Mouse (Mus musculus) small intestine, adult 10 weeks (tissue): ENCODE measurements around the gene Chrm4. TPM values are rescaled to one million over a fixed set of nuclear protein-coding genes. Genes with fewer than 3 reads are reported as not detected.

Source experiments
- polyA plus RNA-seq: library from polyadenylated mRNA; stranded (reverse); fragments of 350-450 nt; fragmentation: Illumina TruSeq; extraction: RNeasy Lipid Tissue Mini Kit (QIAGEN cat#74804); gene quantifications from one replicate; pipeline ENCODE4 v1.2.3, GENCODE M21; 2014; ENCODE audit warnings: low replicate concordance

Gene Chrm4
- not detected for polyA plus RNA-seq

GRCm38 (mm10) chr2:91926949-91927348, at the start of gene Chrm4:
Chrm4 (plus strand) TSS chr2:91927249.

GRCm38 (mm10) chr2:91932160-91932711, 5.2 kb downstream of the Chrm4 start, which contains the start of gene Mdk:
Mdk (minus strand) TSS chr2:91932297.

DNA sequence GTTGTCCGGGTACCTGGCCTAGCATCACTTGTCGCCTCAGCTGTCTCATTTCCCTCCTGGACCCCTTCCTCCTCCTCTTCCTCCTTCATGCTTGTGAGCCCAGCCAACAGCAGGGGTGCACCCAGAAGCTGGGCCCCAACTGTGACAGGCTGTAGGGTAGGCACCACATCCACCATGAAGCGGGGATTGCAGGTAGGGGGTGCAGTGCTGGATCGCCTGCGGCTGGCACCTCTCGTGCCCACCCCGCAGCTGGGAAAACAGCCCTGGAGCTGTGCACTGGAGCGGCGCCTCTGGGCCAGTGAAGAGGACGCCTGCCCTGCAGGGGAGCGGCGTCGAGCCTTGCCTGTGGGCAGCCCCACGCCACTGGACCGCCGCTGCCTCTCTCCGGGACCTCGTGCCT, 18.4 kb downstream of the Chrm4 start, which contains the start of gene Gm9821:
Gene Gm9821, plus strand, starts transcription at position 221 of the 400 bp plus-strand sequence.

GRCm38 (mm10) chr2:91975581-91976541, 48.8 kb downstream of the Chrm4 start, which contains the start of gene Dgkz:
Dgkz (minus strand) TSS chr2:91975864.

Other genes with a start within 250 kb of the Chrm4 start
- 9.9 TPM for gene Atg13, start 216.7 kb upstream of the Chrm4 start, polyA plus RNA-seq
- 10.1 TPM for gene Harbi1, start 216.4 kb upstream of the Chrm4 start, polyA plus RNA-seq
- 3.3 TPM for gene Ambra1, start 197.1 kb upstream of the Chrm4 start, polyA plus RNA-seq
- 0.85 TPM for gene Mdk, start 5.0 kb downstream of the Chrm4 start, polyA plus RNA-seq
- not detected for gene Gm9821, start 18.5 kb downstream of the Chrm4 start, polyA plus RNA-seq
- 0.56 TPM for gene Dgkz, start 48.6 kb downstream of the Chrm4 start, polyA plus RNA-seq
- gene Creb3l1, start 97.3 kb downstream of the Chrm4 start, polyA plus RNA-seq: 5.2 TPM
- gene Phf21a, start 165.9 kb downstream of the Chrm4 start, polyA plus RNA-seq: 24.8 TPM